Mouse (Mus musculus) liver, postnatal 0 days (tissue): ENCODE results near the gene Chpf2.

Experiments used
- CTCF ChIP-seq: sonication (generic); IDR thresholded peaks from 2 replicates; pipeline ENCODE4 v1.5.1; 2016; ENCODE audit warnings: antibody characterized with exemption, low read depth
- EP300 ChIP-seq: IDR thresholded peaks from 2 replicates; pipeline ENCODE4 v1.6.1; 2016; ENCODE audit warnings: antibody characterized with exemption, low read depth, mild to moderate bottlenecking

- TF ChIP-seq CTCF (no peak), EP300 (no peak)
These were observed 12.6 kb downstream of the Chpf2 start for GRCm38 (mm10) chr5:24599137-24599536.
